Mouse (Mus musculus) midbrain, embryonic 11.5 days (tissue): ENCODE measurements around the gene B230118H07Rik. TPM values are rescaled to one million over a fixed set of nuclear protein-coding genes. Genes with fewer than 3 reads are reported as not detected.

Experiments used
- ATAC-seq: fragments of 200-750 bp; cut with Nextera tagmentation; 2 replicates; pipeline ENCODE4 v1.8.0; 2017; ENCODE audit warnings: moderate TSS enrichment, moderate library complexity; ENCODE audit not compliant: low FRiP score
- DNase-seq: peaks from one replicate; pipeline ENCODE4 v3.0.0; 2015; ENCODE audit warnings: low spot score; ENCODE audit errors: missing footprints
- H3K27ac ChIP-seq: fragments of 300-500 bp; sonication (generic); 2 replicates; pipeline ENCODE4 v1.5.1; 2014; ENCODE audit warnings: low read depth, low read length
- H3K27me3 ChIP-seq: fragments of 300-500 bp; sonication (generic); 2 replicates; pipeline ENCODE4 v1.6.1; 2014; ENCODE audit warnings: mild to moderate bottlenecking, low read length, moderate library complexity, mixed read lengths; ENCODE audit not compliant: control insufficient read depth, insufficient read depth
- H3K36me3 ChIP-seq: fragments of 300-500 bp; sonication (generic); 2 replicates; pipeline ENCODE4 v1.6.1; 2014; ENCODE audit warnings: mild to moderate bottlenecking, low read length, moderate library complexity, mixed read lengths; ENCODE audit not compliant: control insufficient read depth, insufficient read depth
- H3K4me1 ChIP-seq: fragments of 300-500 bp; sonication (generic); 2 replicates; pipeline ENCODE4 v1.6.1; 2014; ENCODE audit warnings: low read length; ENCODE audit not compliant: control insufficient read depth, insufficient read depth
- H3K4me2 ChIP-seq: fragments of 300-500 bp; sonication (generic); 2 replicates; pipeline ENCODE4 v1.6.1; 2014; ENCODE audit warnings: mild to moderate bottlenecking, moderate library complexity
- H3K4me3 ChIP-seq: fragments of 300-500 bp; sonication (generic); 2 replicates; pipeline ENCODE4 v1.5.1; 2014; ENCODE audit warnings: low read depth, low read length
- H3K9ac ChIP-seq: fragments of 300-500 bp; sonication (generic); 2 replicates; pipeline ENCODE4 v1.6.1; 2014; ENCODE audit warnings: low read length
- H3K9me3 ChIP-seq: fragments of 300-500 bp; sonication (generic); 2 replicates; pipeline ENCODE4 v1.6.1; 2016; ENCODE audit warnings: low read length; ENCODE audit not compliant: control insufficient read depth
- WGBS: fragments of 180-500 bp; shearing (Covaris S2); extraction: QIAGEN DNeasy Blood & Tissue Kit; methylation state at CpG from one replicate; pipeline ENCODE4 v1.1.7; 2014; 5-methylcytosine and 5-hydroxymethylcytosine counted together
- polyA plus RNA-seq: library from polyadenylated mRNA; unstranded; fragments of >200 nt; fragmentation: Nextera tagmentation; extraction: Ambion mirVana; gene quantifications from 2 replicates; pipeline ENCODE4 v1.2.1, GENCODE M21; 2014

B230118H07Rik gene
- 64.4 and 67.8 TPM in 2 replicates for polyA plus RNA-seq

- WGBS = 51% methylated on average over 8 of the region's 8 CpGs
- no peaks in the 10 kb centered on the region for H3K36me3 ChIP-seq
- H3K4me3 ChIP-seq = no peak within 1 kb of the TSS
- DNase-seq (peak; percentile 88), ATAC-seq (no peak)
- H3K9ac ChIP-seq = no peak within 1 kb of the TSS
- no peaks in the 10 kb centered on the region for H3K27me3 ChIP-seq
- H3K4me2 ChIP-seq = no peak within 1 kb of the TSS
- H3K27ac ChIP-seq = no peak within 1 kb of the TSS
- H3K9me3 ChIP-seq = no peaks in the 10 kb centered on the region
- H3K4me1 ChIP-seq = no peaks in the 10 kb centered on the region
These were observed at the start of gene B230118H07Rik, which contains the start of gene Rag1 for GRCm38 (mm10) chr2:101649114-101649671. Gene B230118H07Rik (minus strand): TSS chr2:101649532. Gene Rag1 (minus strand): TSS chr2:101649501.

GRCm38 (mm10) chr2:101695584-101695983, 46.3 kb upstream of the B230118H07Rik start:
- Histone ChIP-seq H3K4me3 (no peak overlapping the region), H3K27ac (no peak overlapping the region), H3K36me3 (peaks cover 14% of the 10 kb centered on the region; the same call in 1 of the 2 replicates), H3K27me3 (no peaks in the 10 kb centered on the region), H3K4me2 (no peak overlapping the region), H3K4me1 (no peaks in the 10 kb centered on the region), H3K9ac (no peak overlapping the region), H3K9me3 (no peaks in the 10 kb centered on the region)
- 89% methylated on average over 7 of the region's 7 CpGs for WGBS
- ATAC-seq (no peak), DNase-seq (no peak)

- H3K9me3 ChIP-seq = no peaks in the 10 kb centered on the region
- no peak overlapping the region for H3K27ac ChIP-seq
- H3K9ac ChIP-seq = no peak overlapping the region
- H3K36me3 ChIP-seq = peaks cover 18% of the 10 kb centered on the region; the same call in 1 of the 2 replicates
- 67% methylated on average over 5 of the region's 5 CpGs for WGBS
- ATAC-seq (no peak), DNase-seq (peak; percentile 89)
- no peaks in the 10 kb centered on the region for H3K27me3 ChIP-seq
- no peaks in the 10 kb centered on the region for H3K4me1 ChIP-seq
- H3K4me2 ChIP-seq = no peak overlapping the region
- H3K4me3 ChIP-seq = no peak overlapping the region
These were observed 44.4 kb upstream of the B230118H07Rik start for GRCm38 (mm10) chr2:101693577-101694215.

- no peak overlapping the region for H3K4me3 ChIP-seq
- 75% methylated on average over 4 of the region's 4 CpGs for WGBS
- no peaks in the 10 kb centered on the region for H3K9me3 ChIP-seq
- H3K4me1 ChIP-seq = no peaks in the 10 kb centered on the region
- H3K4me2 ChIP-seq = no peak overlapping the region
- no peak overlapping the region for H3K9ac ChIP-seq
- ATAC-seq (no peak), DNase-seq (no peak)
- peaks cover 17% of the 10 kb centered on the region; the same call in 1 of the 2 replicates for H3K36me3 ChIP-seq
- no peak overlapping the region for H3K27ac ChIP-seq
- H3K27me3 ChIP-seq = no peaks in the 10 kb centered on the region
These were observed 43.7 kb upstream of the B230118H07Rik start for GRCm38 (mm10) chr2:101693043-101693442.

- peak; percentile 53 for DNase-seq
- H3K36me3 ChIP-seq = peaks cover 19% of the 10 kb centered on the region
- no peaks in the 10 kb centered on the region for H3K27me3 ChIP-seq
- 95% methylated on average over 9 of the region's 9 CpGs for WGBS
- no peaks in the 10 kb centered on the region for H3K9me3 ChIP-seq
- no peak overlapping the region for H3K4me3 ChIP-seq
- H3K9ac ChIP-seq = no peak overlapping the region
- ATAC-seq = no peak
- H3K27ac ChIP-seq = no peak overlapping the region
- no peaks in the 10 kb centered on the region for H3K4me1 ChIP-seq
- H3K4me2 ChIP-seq = no peak overlapping the region
These were observed 41.0 kb upstream of the B230118H07Rik start for GRCm38 (mm10) chr2:101690252-101690827.

GRCm38 (mm10) chr2:101688011-101688410, 38.7 kb upstream of the B230118H07Rik start:
- no peak for DNase-seq
- 91% methylated on average over 5 of the region's 5 CpGs for WGBS
- Histone ChIP-seq H3K27ac (no peak overlapping the region), H3K9me3 (no peaks in the 10 kb centered on the region), H3K9ac (no peak overlapping the region), H3K4me2 (no peak overlapping the region), H3K36me3 (peaks cover 25% of the 10 kb centered on the region), H3K4me1 (no peaks in the 10 kb centered on the region), H3K27me3 (no peaks in the 10 kb centered on the region), H3K4me3 (no peak overlapping the region)
- no peak for ATAC-seq

- DNase-seq = no peak
- 94% methylated on average over 12 of the region's 12 CpGs for WGBS
- Histone ChIP-seq H3K4me1 (peaks cover 8% of the 10 kb centered on the region), H3K4me3 (no peak overlapping the region), H3K27me3 (no peaks in the 10 kb centered on the region), H3K27ac (no peak overlapping the region), H3K36me3 (peaks cover 16% of the 10 kb centered on the region), H3K9me3 (no peaks in the 10 kb centered on the region), H3K9ac (no peak overlapping the region), H3K4me2 (no peak overlapping the region)
- ATAC-seq = no peak
These were observed 35.1 kb upstream of the B230118H07Rik start for GRCm38 (mm10) chr2:101684421-101684820.

GRCm38 (mm10) chr2:101679164-101679784, 29.9 kb upstream of the B230118H07Rik start:
- ATAC-seq = peak; percentile 53
- H3K36me3 ChIP-seq = no peaks in the 10 kb centered on the region
- H3K4me2 ChIP-seq = peak overlapping the region; percentile 76
- no peaks in the 10 kb centered on the region for H3K27me3 ChIP-seq
- peak overlapping the region; percentile 67; the same call in 1 of the 2 replicates for H3K27ac ChIP-seq
- H3K4me1 ChIP-seq = peaks cover 9% of the 10 kb centered on the region
- peak; percentile 93 for DNase-seq
- peak overlapping the region; percentile 97 for H3K4me3 ChIP-seq
- peak overlapping the region; percentile 96 for H3K9ac ChIP-seq
- H3K9me3 ChIP-seq = no peaks in the 10 kb centered on the region
- WGBS = 2% methylated on average over 15 of the region's 15 CpGs
